Mouse (Mus musculus) hindbrain, embryonic 15.5 days (tissue): Measurements from ENCODE around the gene Upp2. TPM values are rescaled to one million over a fixed set of nuclear protein-coding genes. Genes with fewer than 3 reads are reported as not detected.

ENCODE experiments used
- ATAC-seq: fragments of 200-750 bp; cut with Nextera tagmentation; 2 replicates; pipeline ENCODE4 v1.8.0; 2017; ENCODE audit warnings: low read depth, moderate number of reproducible peaks, moderate TSS enrichment; ENCODE audit not compliant: low FRiP score
- H3K27ac ChIP-seq: fragments of 300-500 bp; sonication (generic); replicated peaks from 2 replicates; pipeline ENCODE4 v1.5.1; 2015; ENCODE audit warnings: mild to moderate bottlenecking, inconsistent platforms
- H3K27me3 ChIP-seq: fragments of 300-500 bp; sonication (generic); 2 replicates; pipeline ENCODE4 v1.6.1; 2015; ENCODE audit warnings: control low read depth, inconsistent platforms
- H3K36me3 ChIP-seq: fragments of 300-500 bp; sonication (generic); 2 replicates; pipeline ENCODE4 v1.6.1; 2015; ENCODE audit warnings: control low read depth, inconsistent platforms
- H3K4me1 ChIP-seq: fragments of 300-500 bp; sonication (generic); replicated peaks from 2 replicates; pipeline ENCODE4 v1.6.1; 2015; ENCODE audit warnings: control low read depth, inconsistent platforms
- H3K4me2 ChIP-seq: fragments of 300-500 bp; sonication (generic); 2 replicates; pipeline ENCODE4 v1.6.1; 2015; ENCODE audit warnings: moderate library complexity, mild to moderate bottlenecking, inconsistent platforms
- H3K4me3 ChIP-seq: fragments of 300-500 bp; sonication (generic); 2 replicates; pipeline ENCODE4 v1.5.1; 2015; ENCODE audit warnings: mild to moderate bottlenecking, inconsistent platforms
- H3K9ac ChIP-seq: fragments of 300-500 bp; sonication (generic); 2 replicates; pipeline ENCODE4 v1.6.1; 2015; ENCODE audit warnings: inconsistent platforms
- H3K9me3 ChIP-seq: fragments of 300-500 bp; sonication (generic); 2 replicates; pipeline ENCODE4 v1.6.1; 2016; ENCODE audit warnings: control low read depth, inconsistent platforms
- WGBS: fragments of 180-500 bp; shearing (Covaris S2); methylation state at CpG from one replicate; pipeline ENCODE4 v1.1.7; 2015; 5-methylcytosine and 5-hydroxymethylcytosine counted together
- polyA plus RNA-seq: library from polyadenylated mRNA; unstranded; fragments of >200 nt; fragmentation: Nextera tagmentation; extraction: Ambion mirVana; gene quantifications from 2 replicates; pipeline ENCODE4 v1.2.1, GENCODE M21; 2015

Gene Upp2
- polyA plus RNA-seq, 1 experiment from 2014 or later = 16.2 TPM

DNA sequence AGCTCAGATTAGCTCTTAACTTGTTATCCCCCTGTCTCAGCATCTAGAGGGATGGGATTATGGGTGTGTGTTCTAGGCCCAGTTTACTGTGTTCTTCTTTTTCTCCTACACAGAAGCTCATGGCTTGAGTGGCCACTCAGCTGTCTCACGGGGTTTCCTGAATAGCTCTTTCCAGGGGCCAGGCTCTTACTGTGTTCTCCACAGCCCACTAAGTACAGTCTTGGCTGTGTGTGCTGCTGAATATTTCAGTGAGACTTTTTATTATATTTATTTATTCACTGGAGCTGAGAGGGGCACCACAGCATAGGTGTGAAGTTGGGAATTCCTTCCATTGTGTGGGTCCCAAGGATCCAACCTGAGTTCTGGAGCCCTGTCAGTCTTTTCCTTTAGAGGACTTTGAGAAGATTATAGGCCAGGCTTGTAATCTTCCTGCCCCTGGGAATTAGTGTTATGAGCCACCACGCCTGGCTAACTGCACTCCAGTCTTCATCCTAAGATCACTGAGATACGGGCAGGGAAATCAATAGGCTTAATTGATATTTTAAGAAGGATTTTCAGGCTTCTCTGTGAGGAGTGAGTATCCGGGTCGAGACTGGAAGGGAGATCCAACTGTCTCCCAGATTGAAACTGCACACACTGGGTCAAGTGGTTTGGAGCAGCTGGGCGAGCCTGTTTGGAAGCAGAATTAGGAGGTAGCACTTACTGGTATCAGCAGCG is 96.5 kb downstream of the Upp2 start:
- H3K4me2 ChIP-seq = no peak overlapping the region
- no peak overlapping the region for H3K9ac ChIP-seq
- no peak overlapping the region for H3K4me3 ChIP-seq
- no peak overlapping the region for H3K27ac ChIP-seq
- no peaks in the 10 kb centered on the region for H3K36me3 ChIP-seq
- WGBS = 89% methylated on average over 7 of the region's 7 CpGs
- H3K9me3 ChIP-seq = no peaks in the 10 kb centered on the region
- ATAC-seq = no peak
- H3K4me1 ChIP-seq = peaks cover 8% of the 10 kb centered on the region; the same call in 1 of the 2 replicates
- no peaks in the 10 kb centered on the region for H3K27me3 ChIP-seq

DNA sequence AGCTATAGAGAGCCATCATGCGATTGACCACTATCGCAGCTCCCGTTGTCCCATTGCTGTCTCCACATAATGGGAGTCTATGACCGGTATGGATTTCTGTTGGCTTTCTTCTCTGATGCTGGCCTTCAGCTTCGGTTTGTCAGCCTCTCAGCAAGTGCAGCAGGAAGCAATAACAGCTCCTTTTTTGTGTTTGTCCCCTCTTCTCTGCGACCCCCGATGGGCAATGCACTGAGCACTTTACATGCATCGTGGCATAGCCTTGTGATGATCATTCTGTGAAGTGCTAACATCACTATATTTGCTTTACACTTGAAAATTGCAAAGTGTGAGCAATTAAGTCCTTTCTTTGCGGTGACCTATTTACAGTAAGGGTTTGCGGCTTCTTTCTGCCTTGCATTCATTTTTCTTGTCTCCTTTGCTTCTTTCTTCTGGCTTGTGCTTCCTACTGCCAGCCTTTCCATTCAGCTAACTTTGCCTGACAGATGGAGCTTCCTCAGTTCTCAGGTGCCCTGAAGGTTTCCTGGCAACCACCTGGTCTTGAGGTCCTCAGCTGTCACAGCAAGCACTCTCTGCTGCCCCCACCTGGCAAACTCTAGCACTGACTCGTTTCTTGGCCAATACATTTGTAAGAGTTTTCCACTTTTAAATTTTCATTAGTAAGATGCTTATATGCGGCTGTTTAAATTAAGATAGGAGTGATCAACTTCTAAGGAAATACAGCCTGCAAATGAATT is 98.2 kb downstream of the Upp2 start:
- Histone ChIP-seq H3K27me3 (no peaks in the 10 kb centered on the region), H3K4me1 (peaks cover 4% of the 10 kb centered on the region; the same call in 1 of the 2 replicates), H3K9ac (no peak overlapping the region), H3K4me2 (no peak overlapping the region), H3K9me3 (no peaks in the 10 kb centered on the region), H3K36me3 (no peaks in the 10 kb centered on the region), H3K27ac (no peak overlapping the region), H3K4me3 (no peak overlapping the region)
- 81% methylated on average over 12 of the region's 12 CpGs for WGBS
- ATAC-seq = no peak; the same call in 1 of the 2 replicates

DNA sequence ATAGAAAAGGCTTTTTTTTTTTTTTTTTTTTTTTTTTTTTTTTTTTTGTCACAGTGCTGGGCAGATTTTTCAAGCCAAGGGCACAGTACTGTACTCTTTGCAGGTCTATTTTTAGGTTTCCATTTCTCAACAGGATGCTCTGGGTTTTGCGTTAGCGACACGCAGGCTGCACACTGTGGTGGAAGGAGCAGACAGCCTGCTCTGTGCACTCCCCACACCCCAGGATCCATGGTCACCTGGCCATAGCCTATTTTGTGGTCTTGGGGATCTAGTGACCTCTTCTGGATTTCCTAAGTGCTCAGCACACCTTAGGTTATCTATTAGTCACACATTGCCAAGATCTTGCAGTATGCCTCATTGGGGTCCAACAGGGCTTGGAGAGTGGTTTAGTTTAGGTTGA is 100.2 kb downstream of the Upp2 start:
- H3K4me1 ChIP-seq = no peaks in the 10 kb centered on the region; the same call in 1 of the 2 replicates
- H3K27me3 ChIP-seq = no peaks in the 10 kb centered on the region
- H3K36me3 ChIP-seq = no peaks in the 10 kb centered on the region
- peaks cover 4% of the 10 kb centered on the region; the same call in 1 of the 2 replicates for H3K9me3 ChIP-seq
- H3K4me2 ChIP-seq = no peak overlapping the region
- H3K27ac ChIP-seq = no peak overlapping the region
- WGBS = 83% methylated on average over 3 of the region's 3 CpGs
- ATAC-seq = no peak
- H3K4me3 ChIP-seq = no peak overlapping the region
- H3K9ac ChIP-seq = no peak overlapping the region

DNA sequence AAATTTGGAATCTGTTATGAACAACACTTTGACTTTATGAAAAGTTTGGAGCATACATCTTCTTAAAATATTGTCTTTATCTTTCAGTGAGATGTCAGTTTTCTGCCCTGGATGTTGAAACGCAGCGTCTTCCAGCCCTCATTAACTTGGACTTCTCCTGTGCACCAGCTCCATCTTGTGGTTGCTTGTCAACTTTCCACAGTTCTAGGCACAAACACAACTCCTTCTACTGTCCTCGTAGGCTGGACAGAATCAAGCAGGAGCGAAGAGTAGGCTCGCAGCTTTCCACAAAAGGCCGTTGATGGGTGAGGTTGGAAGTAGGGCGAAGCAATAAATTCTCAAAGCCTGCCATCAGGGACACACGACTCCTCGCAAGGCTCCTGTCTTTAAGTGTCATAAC is 100.9 kb downstream of the Upp2 start:
- no peak overlapping the region for H3K4me2 ChIP-seq
- H3K36me3 ChIP-seq = no peaks in the 10 kb centered on the region
- H3K4me3 ChIP-seq = no peak overlapping the region
- H3K9ac ChIP-seq = no peak overlapping the region
- 51% methylated on average over 9 of the region's 9 CpGs for WGBS
- no peaks in the 10 kb centered on the region for H3K27me3 ChIP-seq
- H3K27ac ChIP-seq = no peak overlapping the region
- 0 out of 2 replicates have a peak, but pooled peaks have one; percentile 52 for ATAC-seq
- H3K9me3 ChIP-seq = peaks cover 4% of the 10 kb centered on the region; the same call in 1 of the 2 replicates
- no peaks in the 10 kb centered on the region for H3K4me1 ChIP-seq

DNA sequence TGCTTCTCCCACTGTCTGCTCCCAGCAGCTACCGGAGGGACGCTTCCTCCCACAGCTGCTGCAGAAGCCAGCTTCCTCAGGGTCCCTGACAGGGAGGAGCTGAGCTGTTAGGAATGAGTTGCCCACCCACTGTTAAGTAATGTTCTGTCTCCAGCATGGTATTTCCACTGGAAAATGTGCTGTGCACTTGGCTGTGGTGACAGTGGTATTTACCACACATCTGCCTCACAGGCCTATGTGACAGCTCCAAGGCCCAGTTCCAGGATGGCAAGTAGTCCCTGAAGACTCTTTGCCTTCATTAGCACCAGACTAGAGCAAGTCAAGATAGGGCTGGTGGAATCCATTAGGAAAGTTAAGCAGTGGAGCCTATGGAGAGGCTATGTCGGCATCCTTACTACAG is 102.0 kb downstream of the Upp2 start:
- H3K27ac ChIP-seq = no peak overlapping the region
- no peak for ATAC-seq
- no peak overlapping the region for H3K4me3 ChIP-seq
- H3K9ac ChIP-seq = no peak overlapping the region
- H3K36me3 ChIP-seq = no peaks in the 10 kb centered on the region
- no peaks in the 10 kb centered on the region for H3K27me3 ChIP-seq
- peaks cover 4% of the 10 kb centered on the region; the same call in 1 of the 2 replicates for H3K9me3 ChIP-seq
- H3K4me2 ChIP-seq = no peak overlapping the region
- H3K4me1 ChIP-seq = no peaks in the 10 kb centered on the region
- 75% methylated on average over 3 of the region's 3 CpGs for WGBS

DNA sequence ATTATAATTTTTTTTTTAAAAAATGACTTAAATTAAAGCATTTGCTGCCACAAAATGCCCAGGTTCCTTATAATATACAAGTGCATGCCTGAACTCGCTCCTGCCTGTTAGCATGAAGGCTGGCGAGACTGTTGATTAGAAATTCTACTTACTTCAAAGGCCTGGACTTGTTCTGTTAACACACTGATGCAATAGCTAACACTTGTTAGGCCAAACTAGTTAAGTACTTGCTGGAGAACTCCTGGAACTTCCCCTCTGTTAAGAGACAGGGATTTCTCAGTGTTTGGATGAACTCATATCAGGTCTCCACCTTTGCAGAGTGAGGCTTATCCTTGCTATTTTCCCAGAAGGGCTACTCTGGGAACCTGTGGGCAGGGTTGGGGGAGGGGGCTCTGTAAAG is 105.4 kb downstream of the Upp2 start:
- 86% methylated on average over 2 of the region's 2 CpGs for WGBS
- ATAC-seq = no peak
- Histone ChIP-seq H3K27me3 (no peaks in the 10 kb centered on the region), H3K4me2 (no peak overlapping the region), H3K4me1 (no peaks in the 10 kb centered on the region), H3K36me3 (no peaks in the 10 kb centered on the region), H3K27ac (no peak overlapping the region), H3K9ac (no peak overlapping the region), H3K9me3 (peaks cover 4% of the 10 kb centered on the region; the same call in 1 of the 2 replicates), H3K4me3 (no peak overlapping the region)

DNA sequence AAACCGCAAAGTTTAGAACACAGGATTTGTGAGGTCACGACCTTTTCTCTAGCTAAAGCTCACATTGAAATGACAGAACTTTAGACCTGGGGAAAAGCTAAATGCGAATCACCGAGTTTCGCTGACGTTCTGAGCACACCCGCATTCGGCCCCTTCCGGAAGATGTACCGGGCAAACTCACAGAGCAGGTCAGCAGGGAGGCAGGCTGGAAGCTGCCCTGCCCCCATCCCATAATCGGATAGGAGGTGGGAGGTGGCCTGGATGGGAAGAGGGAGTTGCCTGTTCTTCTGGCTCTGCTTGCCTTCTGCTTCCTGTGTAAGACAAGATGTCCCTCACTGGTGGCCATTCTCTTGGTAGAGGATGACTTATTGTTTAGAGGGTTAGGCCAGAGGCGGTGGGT is 112.9 kb downstream of the Upp2 start:
- no peaks in the 10 kb centered on the region for H3K36me3 ChIP-seq
- no peaks in the 10 kb centered on the region for H3K9me3 ChIP-seq
- H3K27ac ChIP-seq = no peak overlapping the region
- H3K27me3 ChIP-seq = no peaks in the 10 kb centered on the region
- no peak overlapping the region for H3K4me3 ChIP-seq
- 0 out of 2 replicates have a peak, but pooled peaks have one; percentile 38 for ATAC-seq
- WGBS = 88% methylated on average over 12 of the region's 12 CpGs
- no peaks in the 10 kb centered on the region for H3K4me1 ChIP-seq
- no peak overlapping the region for H3K4me2 ChIP-seq
- H3K9ac ChIP-seq = no peak overlapping the region

DNA sequence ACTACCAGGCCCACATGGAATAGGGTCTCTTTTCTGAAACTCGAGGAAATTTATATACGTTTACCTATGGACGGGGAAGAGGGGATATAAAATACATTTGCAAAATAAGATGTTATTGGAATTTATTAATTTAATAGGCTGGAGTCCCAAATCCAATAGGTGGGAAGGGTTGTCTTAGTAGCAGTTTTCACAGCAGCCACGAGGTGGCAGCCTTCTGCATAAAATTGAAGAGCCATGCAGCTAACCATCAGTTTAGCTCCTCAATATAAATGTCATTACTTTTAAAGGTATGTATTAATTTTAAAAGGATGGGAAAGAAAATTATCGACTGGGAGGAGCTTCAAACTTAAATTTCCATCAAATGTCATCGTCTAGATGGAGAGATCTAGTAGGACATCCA is 113.7 kb downstream of the Upp2 start:
- Histone ChIP-seq H3K4me1 (no peaks in the 10 kb centered on the region), H3K36me3 (no peaks in the 10 kb centered on the region), H3K4me3 (no peak overlapping the region), H3K27ac (no peak overlapping the region), H3K27me3 (no peaks in the 10 kb centered on the region), H3K9me3 (no peaks in the 10 kb centered on the region), H3K4me2 (no peak overlapping the region), H3K9ac (no peak overlapping the region)
- 0 out of 2 replicates have a peak, but pooled peaks have one; percentile 38 for ATAC-seq
- 33% methylated on average over 6 of the region's 6 CpGs for WGBS

DNA sequence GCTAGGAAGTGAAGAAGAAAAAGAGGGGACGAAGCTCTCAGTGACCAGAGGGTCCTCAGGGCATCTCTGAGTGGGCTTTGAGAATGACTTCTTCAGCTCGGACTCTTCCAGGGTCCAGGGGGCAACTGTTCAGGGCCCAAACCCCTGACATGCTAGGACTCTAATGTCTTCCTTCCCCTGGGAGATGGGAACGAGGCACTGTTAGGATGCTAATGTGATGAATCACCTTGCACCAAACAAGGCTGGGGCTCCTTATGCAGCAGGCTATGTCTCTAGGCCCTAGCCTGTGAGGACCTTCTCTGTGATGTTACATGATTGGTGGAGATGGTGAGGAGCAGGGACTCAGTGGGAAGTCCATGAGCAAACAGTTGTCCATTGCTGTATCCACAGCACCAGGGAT is 114.3 kb downstream of the Upp2 start:
- Histone ChIP-seq H3K9ac (no peak overlapping the region), H3K36me3 (no peaks in the 10 kb centered on the region), H3K27me3 (no peaks in the 10 kb centered on the region), H3K4me3 (no peak overlapping the region), H3K4me2 (no peak overlapping the region), H3K4me1 (no peaks in the 10 kb centered on the region), H3K9me3 (no peaks in the 10 kb centered on the region), H3K27ac (no peak overlapping the region)
- 0 out of 2 replicates have a peak, but pooled peaks have one; percentile 51 for ATAC-seq
- 64% methylated on average over 3 of the region's 3 CpGs for WGBS

DNA sequence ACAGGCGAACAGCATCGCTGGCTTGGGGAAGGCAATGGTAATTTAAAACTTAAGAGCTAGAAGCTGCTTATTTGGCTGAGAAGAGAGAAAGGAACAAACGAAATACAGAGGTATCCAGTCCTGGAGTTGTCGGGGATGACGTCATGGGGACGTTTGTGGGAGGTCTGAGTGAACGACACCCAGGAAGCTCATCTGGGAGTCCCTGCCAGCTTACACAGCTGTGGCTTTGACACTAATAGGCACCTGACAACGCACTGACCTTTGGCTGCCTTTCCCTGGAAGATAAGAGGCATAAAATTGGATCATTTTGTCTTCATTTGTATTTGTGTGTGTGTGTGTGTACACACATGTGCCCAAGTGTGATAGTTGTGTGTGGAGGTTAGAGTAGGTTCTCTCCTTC is 130.4 kb downstream of the Upp2 start:
- Histone ChIP-seq H3K4me1 (no peaks in the 10 kb centered on the region), H3K9ac (no peak overlapping the region), H3K4me3 (no peak overlapping the region), H3K27me3 (no peaks in the 10 kb centered on the region), H3K9me3 (no peaks in the 10 kb centered on the region), H3K36me3 (no peaks in the 10 kb centered on the region), H3K4me2 (no peak overlapping the region), H3K27ac (no peak overlapping the region)
- no peak for ATAC-seq
- 80% methylated on average over 8 of the region's 8 CpGs for WGBS

DNA sequence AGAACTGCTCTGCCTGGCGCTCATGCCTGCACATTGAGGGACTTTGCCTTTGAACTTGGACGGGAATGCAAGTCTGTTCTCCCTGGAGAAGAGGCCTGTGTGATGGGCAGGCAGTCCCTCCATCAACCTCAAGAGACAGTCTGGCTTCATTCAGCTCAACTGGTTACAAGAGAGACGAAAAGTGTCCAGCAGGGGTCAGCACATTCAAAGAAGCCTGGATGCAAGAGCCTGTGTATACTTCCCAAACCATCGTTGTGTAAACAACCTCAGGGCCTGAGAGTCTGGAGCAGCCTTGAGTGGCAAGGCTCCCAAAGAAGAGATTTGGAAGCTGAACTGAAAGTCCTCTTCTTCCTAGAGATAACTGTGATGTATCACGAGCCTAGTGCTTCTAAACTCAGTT is 132.8 kb downstream of the Upp2 start:
- no peak overlapping the region for H3K4me2 ChIP-seq
- H3K27me3 ChIP-seq = no peaks in the 10 kb centered on the region
- no peak overlapping the region for H3K27ac ChIP-seq
- no peak overlapping the region for H3K4me3 ChIP-seq
- no peaks in the 10 kb centered on the region for H3K9me3 ChIP-seq
- WGBS = 20% methylated on average over 5 of the region's 5 CpGs
- H3K4me1 ChIP-seq = no peaks in the 10 kb centered on the region
- ATAC-seq = peak; percentile 79; the same call in 1 of the 2 replicates
- no peaks in the 10 kb centered on the region for H3K36me3 ChIP-seq
- no peak overlapping the region for H3K9ac ChIP-seq

DNA sequence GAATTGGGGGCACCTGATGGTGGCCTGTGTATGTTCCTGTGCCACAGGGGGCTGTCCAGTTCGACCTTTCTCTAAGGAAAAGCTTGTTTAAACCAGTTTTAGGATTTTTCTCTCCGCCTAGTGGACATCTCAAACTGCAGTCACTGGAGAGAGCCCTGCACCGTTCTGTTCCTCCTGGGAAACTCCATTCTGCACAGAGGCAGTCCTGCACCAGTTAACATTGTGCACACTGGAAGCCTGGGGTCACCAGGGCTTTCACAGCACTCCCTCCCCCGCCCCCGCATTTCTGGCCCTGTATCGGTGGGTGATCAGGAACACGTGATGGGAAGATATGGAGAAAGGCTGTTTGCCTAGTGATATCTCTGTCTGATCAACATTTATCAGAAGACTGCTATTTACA is 133.3 kb downstream of the Upp2 start:
- no peak overlapping the region for H3K4me2 ChIP-seq
- no peak overlapping the region for H3K4me3 ChIP-seq
- no peak overlapping the region for H3K9ac ChIP-seq
- H3K4me1 ChIP-seq = no peaks in the 10 kb centered on the region
- no peaks in the 10 kb centered on the region for H3K9me3 ChIP-seq
- no peak overlapping the region for H3K27ac ChIP-seq
- 55% methylated on average over 7 of the region's 7 CpGs for WGBS
- H3K36me3 ChIP-seq = no peaks in the 10 kb centered on the region
- ATAC-seq = peak; percentile 30; the same call in 1 of the 2 replicates
- H3K27me3 ChIP-seq = no peaks in the 10 kb centered on the region
